Mouse (Mus musculus): ENCODE results near the gene Alcam.

- TF ChIP-seq CTCF (IDR thresholded peaks at IDR 0.05; ENCODE audit: control insufficient read depth, insufficient read depth, insufficient read length) (no peak), MAX (IDR thresholded peaks at IDR 0.05) (no peak), CEBPB (IDR thresholded peaks at IDR 0.05; ENCODE audit: low read depth) (no peak)
Measured at GRCm38 (mm10) chr16:52399112-52399511, 54.8 kb downstream of the Alcam start.

Measured in C2C12 (cell line).